Mouse (Mus musculus): ENCODE results near the gene Chd4. TPM values are rescaled to one million over a fixed set of nuclear protein-coding genes. Genes with fewer than 3 reads are reported as not detected.

Chd4 gene
- total and polyA plus RNA-seq, 3 experiments, result 28.3 to 113 (median 97.1) TPM

GRCm38 (mm10) chr6:125148251-125148925 lies 52.6 kb downstream of the Chd4 start:
- Histone ChIP-seq H3K27me3 (ENCODE audit: control insufficient read depth, insufficient read depth, low read length) (no peaks in the 10 kb centered on the region), H3K4me3 (peak overlapping the region; percentile 3; the same call in 1 of the 2 replicates), H3K27ac (peak overlapping the region; percentile 89), H3K36me3 (ENCODE audit: control insufficient read depth, insufficient read depth, low read length) (peaks cover 3% of the 10 kb centered on the region; the same call in 1 of the 2 replicates), H3K4me1 (ENCODE audit: control insufficient read depth, insufficient read depth, low read length) (peaks cover 32% of the 10 kb centered on the region), H3K79me2 (replicated peaks; ENCODE audit: control insufficient read depth, insufficient read depth, low read length) (peaks cover 5% of the 10 kb centered on the region), H3K9ac (ENCODE audit: low read depth, low read length) (peak overlapping the region; percentile 28)
- intact Hi-C loops (cut with DNase I), result no loop called here
- WGBS, result 8% methylated on average over 18 of the region's 18 CpGs
- peak in 1 of 2 experiments; percentile 84 for DNase-seq
- peak; percentile 50; the same call in 1 of the 2 replicates for TF ChIP-seq POLR2A (IDR thresholded peaks at IDR 0.05; ENCODE audit: insufficient read depth, low read depth, low read length)
- peak; percentile 82; the same call in 1 of the 2 replicates for TF ChIP-seq EP300 (IDR thresholded peaks at IDR 0.05; ENCODE audit: insufficient read depth, low read depth, low read length)
- TF ChIP-seq CTCF (IDR thresholded peaks at IDR 0.05), result no peak

- Histone ChIP-seq H3K9ac (ENCODE audit: low read depth, low read length) (peak overlapping the region; percentile 50), H3K79me2 (replicated peaks; ENCODE audit: control insufficient read depth, insufficient read depth, low read length) (peaks cover 5% of the 10 kb centered on the region), H3K4me1 (ENCODE audit: control insufficient read depth, insufficient read depth, low read length) (peaks cover 32% of the 10 kb centered on the region), H3K27ac (peak overlapping the region; percentile 89), H3K36me3 (ENCODE audit: control insufficient read depth, insufficient read depth, low read length) (peaks cover 3% of the 10 kb centered on the region; the same call in 1 of the 2 replicates), H3K4me3 (peak overlapping the region; percentile 3; the same call in 1 of the 2 replicates), H3K27me3 (ENCODE audit: control insufficient read depth, insufficient read depth, low read length) (no peaks in the 10 kb centered on the region)
- 24% methylated on average over 16 of the region's 16 CpGs for WGBS
- DNase-seq, result peak; percentile 70 to 78
- TF ChIP-seq POLR2A (IDR thresholded peaks at IDR 0.05; ENCODE audit: insufficient read depth, low read depth, low read length), result 0 out of 2 replicates have a peak, but pooled peaks have one; percentile 11
- no peak for TF ChIP-seq CTCF (IDR thresholded peaks at IDR 0.05)
- TF ChIP-seq EP300 (IDR thresholded peaks at IDR 0.05; ENCODE audit: insufficient read depth, low read depth, low read length), result no peak
- intact Hi-C loops (cut with DNase I), result no loop called here
Observed at GRCm38 (mm10) chr6:125148926-125149568, 53.3 kb downstream of the Chd4 start.

- H3K27me3 ChIP-seq (ENCODE audit: control insufficient read depth, insufficient read depth, low read length), result no peaks in the 10 kb centered on the region
- peaks cover 32% of the 10 kb centered on the region for H3K4me1 ChIP-seq (ENCODE audit: control insufficient read depth, insufficient read depth, low read length)
- 34% methylated on average over 7 of the region's 7 CpGs for WGBS
- intact Hi-C loops (cut with DNase I), result no loop called here
- TF ChIP-seq CTCF (IDR thresholded peaks at IDR 0.05) (no peak), POLR2A (IDR thresholded peaks at IDR 0.05; ENCODE audit: insufficient read depth, low read depth, low read length) (no peak), EP300 (IDR thresholded peaks at IDR 0.05; ENCODE audit: insufficient read depth, low read depth, low read length) (no peak)
- H3K4me3 ChIP-seq, result no peak overlapping the region; the same call in 1 of the 2 replicates
- peaks cover 5% of the 10 kb centered on the region for H3K79me2 ChIP-seq (replicated peaks; ENCODE audit: control insufficient read depth, insufficient read depth, low read length)
- H3K27ac ChIP-seq, result peak overlapping the region; percentile 89
- peaks cover 3% of the 10 kb centered on the region; the same call in 1 of the 2 replicates for H3K36me3 ChIP-seq (ENCODE audit: control insufficient read depth, insufficient read depth, low read length)
- no peak for DNase-seq
- H3K9ac ChIP-seq (ENCODE audit: low read depth, low read length), result peak overlapping the region; percentile 50
Observed at GRCm38 (mm10) chr6:125149569-125149950, 53.8 kb downstream of the Chd4 start.

GRCm38 (mm10) chr6:125152212-125153017 lies 56.6 kb downstream of the Chd4 start:
- H3K27me3 ChIP-seq (ENCODE audit: control insufficient read depth, insufficient read depth, low read length), result no peaks in the 10 kb centered on the region
- peak; percentile 74 to 79 for DNase-seq

GRCm38 (mm10) chr6:125153018-125153389 lies 57.2 kb downstream of the Chd4 start:
- Histone ChIP-seq H3K9ac (ENCODE audit: low read depth, low read length) (no peak overlapping the region), H3K4me3 (no peak overlapping the region), H3K79me2 (replicated peaks; ENCODE audit: control insufficient read depth, insufficient read depth, low read length) (peaks cover 3% of the 10 kb centered on the region; the same call in 1 of the 2 replicates), H3K27ac (no peak overlapping the region), H3K36me3 (ENCODE audit: control insufficient read depth, insufficient read depth, low read length) (peaks cover 3% of the 10 kb centered on the region; the same call in 1 of the 2 replicates), H3K4me1 (ENCODE audit: control insufficient read depth, insufficient read depth, low read length) (peaks cover 18% of the 10 kb centered on the region), H3K27me3 (ENCODE audit: control insufficient read depth, insufficient read depth, low read length) (no peaks in the 10 kb centered on the region)
- intact Hi-C loops (cut with DNase I), result no loop called here
- no peak for DNase-seq
- TF ChIP-seq CTCF (IDR thresholded peaks at IDR 0.05) (no peak), POLR2A (IDR thresholded peaks at IDR 0.05; ENCODE audit: insufficient read depth, low read depth, low read length) (no peak), EP300 (IDR thresholded peaks at IDR 0.05; ENCODE audit: insufficient read depth, low read depth, low read length) (no peak)
- 82% methylated on average over 5 of the region's 5 CpGs for WGBS

More at GRCm38 (mm10) chr6:125152212-125153017, 56.6 kb downstream of the Chd4 start:
- Histone ChIP-seq H3K79me2 (replicated peaks; ENCODE audit: control insufficient read depth, insufficient read depth, low read length) (peaks cover 3% of the 10 kb centered on the region; the same call in 1 of the 2 replicates), H3K4me3 (no peak overlapping the region), H3K36me3 (ENCODE audit: control insufficient read depth, insufficient read depth, low read length) (peaks cover 3% of the 10 kb centered on the region; the same call in 1 of the 2 replicates), H3K4me1 (ENCODE audit: control insufficient read depth, insufficient read depth, low read length) (peaks cover 22% of the 10 kb centered on the region), H3K27ac (peak overlapping the region; percentile 28; the same call in 1 of the 2 replicates), H3K9ac (ENCODE audit: low read depth, low read length) (0 out of 2 replicates have a peak overlapping the region, but pooled peaks have one; percentile 13)
- 66% methylated on average over 22 of the region's 22 CpGs for WGBS
- TF ChIP-seq POLR2A (IDR thresholded peaks at IDR 0.05; ENCODE audit: insufficient read depth, low read depth, low read length) (no peak), EP300 (IDR thresholded peaks at IDR 0.05; ENCODE audit: insufficient read depth, low read depth, low read length) (no peak), CTCF (IDR thresholded peaks at IDR 0.05) (no peak)
- intact Hi-C loops (cut with DNase I), result no loop called here

All from heart, adult 2 months (tissue).